Mouse (Mus musculus) lung, postnatal 4 days (tissue): Measurements from ENCODE around the gene Garem2.

Experiments
- DNase-seq, 2 experiments: peaks; one replicate each; pipeline ENCODE4 v3.0.0; 2021

Gene Garem2

DNA sequence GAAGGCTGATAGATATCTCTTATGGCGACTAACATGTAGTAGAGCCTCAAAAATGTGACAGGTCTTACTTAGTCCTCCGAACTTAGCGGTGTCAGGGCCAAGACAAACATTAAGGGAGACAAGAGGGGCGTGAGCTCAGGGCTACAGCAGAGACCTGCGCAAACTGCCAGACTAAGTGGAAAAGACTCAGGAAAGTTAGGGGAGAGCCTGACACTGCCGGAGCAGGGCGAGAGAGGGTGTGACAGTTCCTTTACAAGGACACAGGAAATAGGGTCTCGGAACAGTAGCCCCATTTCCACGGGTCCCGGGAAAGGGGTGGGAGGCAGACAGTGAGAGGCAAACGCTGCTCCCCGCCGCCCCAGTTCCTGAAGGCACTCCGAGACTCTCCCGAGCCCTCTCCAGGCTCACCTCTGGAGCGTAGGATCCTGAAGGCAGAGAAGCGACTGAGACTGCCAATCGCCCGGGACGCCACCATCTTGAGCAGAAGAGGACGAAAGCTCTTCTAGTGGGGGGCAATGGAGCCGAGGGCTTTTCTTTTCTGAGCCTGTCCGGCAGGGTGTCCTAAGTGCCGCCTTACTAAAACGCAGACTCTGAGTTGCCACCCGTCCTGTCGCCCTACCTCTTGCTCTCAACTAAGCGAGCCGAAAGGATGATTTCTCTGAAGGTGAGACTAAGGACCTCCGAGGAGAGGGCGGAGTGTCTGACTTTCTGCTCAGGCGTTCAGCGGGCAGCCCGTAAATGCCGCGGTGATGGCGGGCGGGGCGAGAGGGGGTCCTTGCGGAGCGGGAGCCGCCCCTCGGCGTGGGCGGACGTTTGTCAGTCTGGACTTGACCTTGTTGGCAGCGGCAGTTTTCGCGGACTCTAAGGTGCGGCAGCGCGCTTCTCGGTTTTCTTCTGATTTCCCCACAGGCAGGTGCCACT is 49.8 kb downstream of the Garem2 start, which contains the start of the genes Hadha and Hadhb:
TSS of gene Hadha (minus strand) at position 689 of the 921 bp plus-strand sequence.
TSS of gene Hadhb (plus strand) at position 775 of the 921 bp plus-strand sequence.
- peak; percentile 94 to 95 for DNase-seq

DNA sequence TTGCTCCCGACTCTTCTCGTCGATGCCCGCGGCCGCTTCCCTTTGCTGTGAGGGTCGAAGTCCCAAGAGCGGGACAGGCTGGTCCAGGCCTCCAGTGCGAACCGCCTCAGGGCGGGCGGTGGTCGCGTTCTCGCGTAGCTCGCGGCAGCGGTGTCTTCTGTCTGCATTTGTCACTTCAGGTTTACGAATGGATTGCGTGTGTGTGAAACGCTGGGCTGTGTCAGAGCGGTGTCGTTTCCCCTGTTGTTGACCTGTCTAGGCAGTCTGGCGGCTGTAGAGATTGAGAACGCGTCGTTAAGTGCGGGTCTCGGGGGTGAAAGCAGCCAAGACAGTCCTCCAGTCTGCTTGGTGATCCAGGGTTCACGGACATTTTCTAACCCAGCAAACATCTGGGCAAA is 50.4 kb downstream of the Garem2 start:
- DNase-seq, result no peak

DNA sequence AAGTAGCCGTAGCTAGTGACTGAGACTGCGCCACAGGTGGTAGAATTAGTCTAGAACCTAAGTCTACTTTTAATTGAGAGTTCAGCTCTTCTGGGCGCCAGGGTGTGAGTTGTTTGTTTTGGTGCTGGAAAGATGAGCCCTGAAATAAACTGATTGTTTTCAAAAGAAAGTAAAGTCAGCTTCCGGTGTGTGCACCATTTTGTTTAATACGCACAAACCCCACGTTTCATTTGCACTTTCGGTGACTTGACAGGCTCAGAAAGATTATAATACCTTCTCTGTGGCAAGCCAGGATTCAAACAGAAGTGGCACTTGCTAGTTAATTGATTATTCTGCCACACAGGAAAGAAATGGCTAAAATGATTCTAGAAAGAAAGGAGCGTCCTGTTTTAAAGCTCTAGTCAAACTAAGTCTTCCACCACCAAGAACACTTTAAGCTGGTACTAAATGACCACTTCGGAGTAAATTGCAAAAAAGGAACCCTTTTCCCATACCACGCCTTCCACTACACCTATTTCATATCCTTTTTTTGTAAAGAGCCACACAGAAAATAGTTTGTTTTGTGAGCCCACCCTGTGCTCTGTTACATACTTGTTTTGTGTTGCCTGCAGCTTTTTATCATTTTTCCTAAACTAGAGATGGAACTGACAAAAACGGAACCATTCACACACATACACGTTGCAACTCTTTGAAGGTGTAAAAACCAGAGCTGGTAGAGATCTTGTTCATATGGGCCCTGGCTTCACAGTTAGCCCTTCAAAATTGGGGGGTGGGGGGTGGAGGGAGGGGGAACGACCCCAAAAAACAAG is 51.1 kb downstream of the Garem2 start:
- DNase-seq, result no peak

DNA sequence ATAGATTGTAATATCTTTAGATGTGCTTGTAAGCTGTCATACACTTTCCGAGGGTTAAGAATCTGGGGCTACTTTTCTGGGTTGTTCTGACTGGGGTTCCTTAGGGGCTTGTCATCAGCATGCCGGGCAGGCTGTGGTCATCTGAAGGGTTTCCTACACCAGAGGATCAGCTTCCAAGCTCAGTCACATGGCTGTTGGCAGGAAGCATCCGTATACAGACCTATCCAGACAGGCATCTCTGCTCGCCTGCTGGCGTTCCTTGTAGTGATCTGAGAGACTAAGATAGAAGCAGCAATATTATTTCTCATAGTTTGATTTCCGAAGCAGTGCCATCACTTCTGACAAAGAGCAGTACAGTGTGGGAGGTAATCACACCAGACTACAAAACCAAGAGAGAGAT is 54.6 kb downstream of the Garem2 start:
- DNase-seq, result no peak

DNA sequence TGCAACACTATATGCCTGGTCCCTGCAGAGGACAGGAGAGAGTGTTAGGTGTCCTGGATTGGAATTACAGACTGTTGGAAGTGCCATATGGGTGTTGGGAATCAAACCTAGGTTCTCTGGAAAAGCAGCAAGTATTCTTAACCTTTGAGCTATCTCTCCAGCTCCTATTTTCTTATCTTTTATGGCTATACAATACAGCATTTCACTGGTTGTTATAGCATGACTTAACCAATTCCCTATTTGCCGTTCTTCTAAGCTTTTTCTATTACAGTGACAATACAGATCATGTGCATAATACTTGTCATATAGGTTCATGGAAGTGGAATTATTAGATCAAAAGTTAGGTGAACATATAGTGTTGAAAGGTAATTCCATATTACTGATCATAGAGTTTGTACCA is 56.9 kb downstream of the Garem2 start:
- DNase-seq, result no peak

DNA sequence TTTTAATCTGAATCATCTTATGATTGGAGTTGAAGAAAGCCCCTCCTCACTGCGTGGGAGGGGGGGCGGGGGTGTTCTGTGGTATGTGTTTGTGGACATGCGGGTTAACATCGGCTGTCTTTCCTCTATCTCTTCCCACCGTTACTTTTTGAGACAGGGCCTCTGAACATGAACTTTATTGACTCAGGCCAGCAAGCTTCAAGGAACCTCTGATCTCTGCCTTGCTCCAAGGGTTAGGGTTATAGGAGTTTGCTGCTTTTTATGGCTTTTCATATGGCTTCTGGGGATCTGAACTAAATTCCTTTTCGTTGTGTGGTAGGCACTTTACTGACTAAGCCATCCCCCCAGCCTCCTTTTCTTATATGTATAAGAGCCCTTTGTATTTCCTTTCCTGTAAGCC is 57.4 kb downstream of the Garem2 start:
- no peak for DNase-seq

DNA sequence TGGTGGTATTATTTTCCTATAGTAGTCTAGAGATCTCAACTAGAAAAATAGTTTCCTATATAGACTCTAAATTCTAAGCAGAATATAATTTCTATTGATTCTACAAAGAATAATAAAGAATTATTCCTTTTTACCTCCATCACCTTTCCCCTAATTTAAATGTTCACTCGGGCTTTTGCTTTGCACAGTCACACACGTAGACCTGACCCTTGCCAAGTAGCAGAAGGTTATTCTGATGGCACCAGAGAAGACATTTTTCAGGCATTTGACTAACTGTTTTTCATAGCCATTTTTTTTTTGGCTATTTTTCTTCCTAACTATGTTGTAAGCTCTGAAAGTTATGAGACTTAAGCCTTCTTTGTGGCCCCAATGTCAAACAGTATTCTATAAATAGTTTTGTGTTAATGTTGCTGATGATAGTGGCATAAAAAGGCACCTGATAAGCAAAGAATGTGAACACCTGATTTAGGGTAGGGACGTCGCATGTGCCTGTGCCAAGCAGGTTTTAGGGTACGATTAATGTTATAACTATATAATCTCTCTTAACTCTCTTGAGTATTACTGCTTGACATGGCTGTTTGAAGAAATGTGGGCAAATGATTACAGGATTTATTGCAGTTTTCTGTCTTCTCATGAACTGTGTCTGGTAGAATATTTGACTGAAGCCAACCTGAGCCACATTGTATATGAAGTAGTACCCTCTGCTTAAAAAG is 60.4 kb downstream of the Garem2 start:
- no peak for DNase-seq
